Mouse (Mus musculus): ENCODE results near the gene St7. TPM values are rescaled to one million over a fixed set of nuclear protein-coding genes. Genes with fewer than 3 reads are reported as not detected.

The St7 gene
- polyA plus RNA-seq, 1 experiment from 2014 or later = 28.3 TPM

GRCm38 (mm10) chr6:17922180-17922579 lies 229.4 kb downstream of the St7 start:
- Histone ChIP-seq H3K36me3 (peaks cover 11% of the 10 kb centered on the region; the same call in 1 of the 2 replicates), H3K27me3 (no peaks in the 10 kb centered on the region), H3K9ac (no peak overlapping the region), H3K4me3 (no peak overlapping the region), H3K9me3 (no peaks in the 10 kb centered on the region), H3K4me2 (replicated peaks) (no peak overlapping the region), H3K27ac (no peak overlapping the region), H3K4me1 (peaks cover 2% of the 10 kb centered on the region; the same call in 1 of the 2 replicates)
- ATAC-seq (ENCODE audit: low FRiP score, low read depth) = no peak
- 97% methylated on average over 1 of the region's 1 CpGs for WGBS

- 73% methylated on average over 3 of the region's 3 CpGs for WGBS
- no peak for ATAC-seq (ENCODE audit: low FRiP score, low read depth)
- H3K27me3 ChIP-seq = no peaks in the 10 kb centered on the region
Measured at GRCm38 (mm10) chr6:17922967-17923366, 230.2 kb downstream of the St7 start.

GRCm38 (mm10) chr6:17923370-17923769 lies 230.6 kb downstream of the St7 start:
- no peak for ATAC-seq (ENCODE audit: low FRiP score, low read depth)
- 80% methylated on average over 3 of the region's 3 CpGs for WGBS

More at GRCm38 (mm10) chr6:17922967-17923366, 230.2 kb downstream of the St7 start:
- Histone ChIP-seq H3K36me3 (peaks cover 11% of the 10 kb centered on the region; the same call in 1 of the 2 replicates), H3K9ac (no peak overlapping the region), H3K4me1 (0 out of 2 replicates have a peak, but pooled peaks cover 6% of the 10 kb centered on the region), H3K27ac (no peak overlapping the region), H3K9me3 (no peaks in the 10 kb centered on the region), H3K4me2 (replicated peaks) (no peak overlapping the region), H3K4me3 (no peak overlapping the region)

GRCm38 (mm10) chr6:17923894-17924505 lies 231.3 kb downstream of the St7 start:
- H3K4me1 ChIP-seq = 0 out of 2 replicates have a peak, but pooled peaks cover 6% of the 10 kb centered on the region
- no peak overlapping the region for H3K9ac ChIP-seq
- no peaks in the 10 kb centered on the region for H3K9me3 ChIP-seq
- H3K36me3 ChIP-seq = peaks cover 11% of the 10 kb centered on the region; the same call in 1 of the 2 replicates
- 73% methylated on average over 10 of the region's 10 CpGs for WGBS
- no peak overlapping the region for H3K27ac ChIP-seq
- no peak overlapping the region for H3K4me3 ChIP-seq
- H3K4me2 ChIP-seq (replicated peaks) = no peak overlapping the region
- ATAC-seq (ENCODE audit: low FRiP score, low read depth) = no peak
- H3K27me3 ChIP-seq = no peaks in the 10 kb centered on the region

More at GRCm38 (mm10) chr6:17923370-17923769, 230.6 kb downstream of the St7 start:
- Histone ChIP-seq H3K4me2 (replicated peaks) (no peak overlapping the region), H3K36me3 (peaks cover 11% of the 10 kb centered on the region; the same call in 1 of the 2 replicates), H3K4me1 (0 out of 2 replicates have a peak, but pooled peaks cover 6% of the 10 kb centered on the region), H3K9ac (no peak overlapping the region), H3K27me3 (no peaks in the 10 kb centered on the region), H3K27ac (no peak overlapping the region), H3K4me3 (no peak overlapping the region), H3K9me3 (no peaks in the 10 kb centered on the region)

GRCm38 (mm10) chr6:17925267-17925666 lies 232.5 kb downstream of the St7 start:
- Histone ChIP-seq H3K36me3 (peaks cover 11% of the 10 kb centered on the region; the same call in 1 of the 2 replicates), H3K27ac (no peak overlapping the region), H3K9me3 (no peaks in the 10 kb centered on the region), H3K4me3 (no peak overlapping the region), H3K9ac (no peak overlapping the region), H3K4me2 (replicated peaks) (no peak overlapping the region), H3K27me3 (no peaks in the 10 kb centered on the region), H3K4me1 (peaks cover 15% of the 10 kb centered on the region; the same call in 1 of the 2 replicates)
- WGBS = 50% methylated on average over 4 of the region's 4 CpGs
- ATAC-seq (ENCODE audit: low FRiP score, low read depth) = no peak

GRCm38 (mm10) chr6:17927746-17928145 lies 235.0 kb downstream of the St7 start:
- H3K4me3 ChIP-seq = no peak overlapping the region
- no peak overlapping the region for H3K9ac ChIP-seq
- no peak overlapping the region for H3K4me2 ChIP-seq (replicated peaks)
- peaks cover 15% of the 10 kb centered on the region; the same call in 1 of the 2 replicates for H3K4me1 ChIP-seq
- ATAC-seq (ENCODE audit: low FRiP score, low read depth) = no peak
- H3K9me3 ChIP-seq = no peaks in the 10 kb centered on the region
- H3K27me3 ChIP-seq = no peaks in the 10 kb centered on the region
- H3K27ac ChIP-seq = no peak overlapping the region
- H3K36me3 ChIP-seq = peaks cover 1% of the 10 kb centered on the region; the same call in 1 of the 2 replicates
- WGBS = 76% methylated on average over 11 of the region's 11 CpGs

GRCm38 (mm10) chr6:17931187-17931586 lies 238.5 kb downstream of the St7 start:
- H3K27ac ChIP-seq = no peak overlapping the region
- 84% methylated on average over 2 of the region's 2 CpGs for WGBS

GRCm38 (mm10) chr6:17931835-17932234 lies 239.1 kb downstream of the St7 start:
- Histone ChIP-seq H3K27me3 (no peaks in the 10 kb centered on the region), H3K27ac (no peak overlapping the region), H3K4me1 (peaks cover 15% of the 10 kb centered on the region; the same call in 1 of the 2 replicates), H3K9me3 (no peaks in the 10 kb centered on the region), H3K36me3 (peaks cover 10% of the 10 kb centered on the region), H3K4me3 (no peak overlapping the region), H3K4me2 (replicated peaks) (no peak overlapping the region), H3K9ac (no peak overlapping the region)
- ATAC-seq (ENCODE audit: low FRiP score, low read depth) = no peak
- WGBS = 58% methylated on average over 7 of the region's 7 CpGs

More at GRCm38 (mm10) chr6:17931187-17931586, 238.5 kb downstream of the St7 start:
- no peak for ATAC-seq (ENCODE audit: low FRiP score, low read depth)
- no peak overlapping the region for H3K9ac ChIP-seq
- peaks cover 15% of the 10 kb centered on the region; the same call in 1 of the 2 replicates for H3K4me1 ChIP-seq
- no peak overlapping the region for H3K4me3 ChIP-seq
- H3K9me3 ChIP-seq = no peaks in the 10 kb centered on the region
- no peaks in the 10 kb centered on the region for H3K27me3 ChIP-seq
- no peak overlapping the region for H3K4me2 ChIP-seq (replicated peaks)
- peaks cover 10% of the 10 kb centered on the region for H3K36me3 ChIP-seq

- no peak overlapping the region for H3K4me2 ChIP-seq (replicated peaks)
- 93% methylated on average over 8 of the region's 8 CpGs for WGBS
- H3K9me3 ChIP-seq = no peaks in the 10 kb centered on the region
- no peaks in the 10 kb centered on the region for H3K27me3 ChIP-seq
- H3K27ac ChIP-seq = no peak overlapping the region
- H3K9ac ChIP-seq = no peak overlapping the region
- peaks cover 17% of the 10 kb centered on the region; the same call in 1 of the 2 replicates for H3K4me1 ChIP-seq
- no peak; the same call in 1 of the 2 replicates for ATAC-seq (ENCODE audit: low FRiP score, low read depth)
- no peak overlapping the region for H3K4me3 ChIP-seq
- H3K36me3 ChIP-seq = peaks cover 10% of the 10 kb centered on the region
Measured at GRCm38 (mm10) chr6:17932806-17933205, 240.1 kb downstream of the St7 start.

GRCm38 (mm10) chr6:17938631-17939346 lies 246.1 kb downstream of the St7 start:
- Histone ChIP-seq H3K27ac (no peak overlapping the region), H3K4me2 (replicated peaks) (no peak overlapping the region), H3K9ac (no peak overlapping the region), H3K9me3 (no peaks in the 10 kb centered on the region), H3K27me3 (no peaks in the 10 kb centered on the region), H3K4me3 (no peak overlapping the region), H3K4me1 (peaks cover 13% of the 10 kb centered on the region), H3K36me3 (peaks cover 14% of the 10 kb centered on the region)
- 39% methylated on average over 11 of the region's 11 CpGs for WGBS
- no peak for ATAC-seq (ENCODE audit: low FRiP score, low read depth)

GRCm38 (mm10) chr6:17941916-17942315 lies 249.2 kb downstream of the St7 start:
- Histone ChIP-seq H3K9me3 (no peaks in the 10 kb centered on the region), H3K36me3 (peaks cover 4% of the 10 kb centered on the region; the same call in 1 of the 2 replicates), H3K4me1 (peaks cover 13% of the 10 kb centered on the region), H3K9ac (no peak overlapping the region), H3K27me3 (no peaks in the 10 kb centered on the region), H3K27ac (no peak overlapping the region), H3K4me3 (no peak overlapping the region), H3K4me2 (replicated peaks) (no peak overlapping the region)
- ATAC-seq (ENCODE audit: low FRiP score, low read depth) = no peak
- WGBS = 40% methylated on average over 2 of the region's 2 CpGs

GRCm38 (mm10) chr6:17942344-17942743 lies 249.6 kb downstream of the St7 start:
- Histone ChIP-seq H3K4me2 (replicated peaks) (no peak overlapping the region), H3K27me3 (no peaks in the 10 kb centered on the region), H3K4me3 (no peak overlapping the region), H3K9ac (no peak overlapping the region), H3K36me3 (peaks cover 4% of the 10 kb centered on the region; the same call in 1 of the 2 replicates), H3K4me1 (peaks cover 10% of the 10 kb centered on the region), H3K27ac (no peak overlapping the region), H3K9me3 (no peaks in the 10 kb centered on the region)
- ATAC-seq (ENCODE audit: low FRiP score, low read depth) = no peak
- WGBS = 52% methylated on average over 7 of the region's 7 CpGs
